Mouse (Mus musculus): ENCODE results near the gene Sf3a1. TPM values are rescaled to one million over a fixed set of nuclear protein-coding genes. Genes with fewer than 3 reads are reported as not detected.
"Not testable (repeated sequence)": the region's sequence is repeated elsewhere in the genome, so short reads cannot be mapped to it uniquely, and the experiment has no call there.

The Sf3a1 gene
- polyA plus RNA-seq, 1 experiment from 2014 or later: 101 TPM

GRCm38 (mm10) chr11:4182061-4182460, 21.9 kb downstream of the Sf3a1 start:
- Histone ChIP-seq H3K4me3 (no peak overlapping the region), H3K27ac (no peak overlapping the region), H3K36me3 (peaks cover 67% of the 10 kb centered on the region), H3K27me3 (ENCODE audit: low read depth, poor library complexity, severe bottlenecking) (no peaks in the 10 kb centered on the region), H3K4me1 (peaks cover under 1% of the 10 kb centered on the region; the same call in 1 of the 2 replicates), H3K9me3 (replicated peaks) (no peaks in the 10 kb centered on the region)
- no peak for DNase-seq (ENCODE audit: low spot score)
- WGBS: 26% methylated on average over 1 of the region's 1 CpGs

- no peak for DNase-seq (ENCODE audit: low spot score)
- Histone ChIP-seq H3K36me3 (peaks cover 53% of the 10 kb centered on the region), H3K27ac (no peak overlapping the region), H3K4me3 (no peak overlapping the region), H3K27me3 (ENCODE audit: low read depth, poor library complexity, severe bottlenecking) (0 out of 2 replicates have a peak, but pooled peaks cover 6% of the 10 kb centered on the region), H3K4me1 (peaks cover 10% of the 10 kb centered on the region), H3K9me3 (replicated peaks) (no peaks in the 10 kb centered on the region)
Measured at GRCm38 (mm10) chr11:4183511-4183910, 23.4 kb downstream of the Sf3a1 start.

- Histone ChIP-seq H3K4me3 (no peak overlapping the region), H3K27ac (no peak overlapping the region), H3K4me1 (peaks cover 10% of the 10 kb centered on the region), H3K9me3 (replicated peaks) (no peaks in the 10 kb centered on the region), H3K36me3 (peaks cover 44% of the 10 kb centered on the region), H3K27me3 (ENCODE audit: low read depth, poor library complexity, severe bottlenecking) (0 out of 2 replicates have a peak, but pooled peaks cover 6% of the 10 kb centered on the region)
- no peak for DNase-seq (ENCODE audit: low spot score)
- WGBS: 71% methylated on average over 4 of the region's 4 CpGs
Measured at GRCm38 (mm10) chr11:4184251-4184952, 24.3 kb downstream of the Sf3a1 start.

GRCm38 (mm10) chr11:4185480-4185879, 25.3 kb downstream of the Sf3a1 start:
- not testable (repeated sequence) for H3K4me3 ChIP-seq; H3K27ac ChIP-seq; H3K9me3 ChIP-seq (replicated peaks); H3K27me3 ChIP-seq (ENCODE audit: low read depth, poor library complexity, severe bottlenecking); DNase-seq (ENCODE audit: low spot score)
- Histone ChIP-seq H3K4me1 (peaks cover 14% of the 10 kb centered on the region), H3K36me3 (peaks cover 33% of the 10 kb centered on the region)
- 88% methylated on average over 6 of the region's 6 CpGs for WGBS

- Histone ChIP-seq H3K4me3 (peak within 1 kb of the TSS; percentile 91), H3K27ac (peak within 1 kb of the TSS; percentile 91), H3K36me3 (peaks cover 21% of the 10 kb centered on the region), H3K9me3 (replicated peaks) (no peaks in the 10 kb centered on the region), H3K27me3 (ENCODE audit: low read depth, poor library complexity, severe bottlenecking) (0 out of 2 replicates have a peak, but pooled peaks cover 6% of the 10 kb centered on the region), H3K4me1 (peaks cover 26% of the 10 kb centered on the region)
- under 1% methylated on average over 71 of the region's 71 CpGs for WGBS
- DNase-seq (ENCODE audit: low spot score): peak; percentile 97
Measured at GRCm38 (mm10) chr11:4186486-4187317, 26.6 kb downstream of the Sf3a1 start, which contains the start of gene Tbc1d10a. Gene Tbc1d10a, plus strand, starts transcription at chr11:4186789.

GRCm38 (mm10) chr11:4187318-4187700, 27.2 kb downstream of the Sf3a1 start:
- no peak for DNase-seq (ENCODE audit: low spot score)
- H3K4me3 ChIP-seq: peak overlapping the region; percentile 91
- peaks cover 32% of the 10 kb centered on the region for H3K4me1 ChIP-seq
- H3K27me3 ChIP-seq (ENCODE audit: low read depth, poor library complexity, severe bottlenecking): 0 out of 2 replicates have a peak, but pooled peaks cover 6% of the 10 kb centered on the region
- H3K9me3 ChIP-seq (replicated peaks): no peaks in the 10 kb centered on the region
- peak overlapping the region; percentile 91 for H3K27ac ChIP-seq
- H3K36me3 ChIP-seq: peaks cover 15% of the 10 kb centered on the region
- WGBS: 16% methylated on average over 9 of the region's 9 CpGs

- no peak for DNase-seq (ENCODE audit: low spot score)
- no peaks in the 10 kb centered on the region for H3K9me3 ChIP-seq (replicated peaks)
- H3K4me3 ChIP-seq: no peak overlapping the region
- H3K27ac ChIP-seq: no peak overlapping the region
- H3K36me3 ChIP-seq: no peaks in the 10 kb centered on the region
- 0 out of 2 replicates have a peak, but pooled peaks cover 6% of the 10 kb centered on the region for H3K27me3 ChIP-seq (ENCODE audit: low read depth, poor library complexity, severe bottlenecking)
- H3K4me1 ChIP-seq: peaks cover 34% of the 10 kb centered on the region
- WGBS: 89% methylated on average over 6 of the region's 6 CpGs
Measured at GRCm38 (mm10) chr11:4189182-4189581, 29.0 kb downstream of the Sf3a1 start.

- 67% methylated on average over 3 of the region's 3 CpGs for WGBS
- no peaks in the 10 kb centered on the region for H3K9me3 ChIP-seq (replicated peaks)
- H3K36me3 ChIP-seq: no peaks in the 10 kb centered on the region
- 0 out of 2 replicates have a peak, but pooled peaks cover 6% of the 10 kb centered on the region for H3K27me3 ChIP-seq (ENCODE audit: low read depth, poor library complexity, severe bottlenecking)
- H3K4me1 ChIP-seq: peaks cover 34% of the 10 kb centered on the region
- no peak overlapping the region for H3K4me3 ChIP-seq
- DNase-seq (ENCODE audit: low spot score): no peak
- H3K27ac ChIP-seq: no peak overlapping the region
Measured at GRCm38 (mm10) chr11:4190677-4191076, 30.5 kb downstream of the Sf3a1 start.

GRCm38 (mm10) chr11:4192757-4193156, 32.6 kb downstream of the Sf3a1 start:
- H3K4me1 ChIP-seq: peaks cover 27% of the 10 kb centered on the region
- H3K27me3 ChIP-seq (ENCODE audit: low read depth, poor library complexity, severe bottlenecking): 0 out of 2 replicates have a peak, but pooled peaks cover 1% of the 10 kb centered on the region
- peak overlapping the region; percentile 42; the same call in 1 of the 2 replicates for H3K27ac ChIP-seq
- H3K4me3 ChIP-seq: no peak overlapping the region
- no peaks in the 10 kb centered on the region for H3K9me3 ChIP-seq (replicated peaks)
- H3K36me3 ChIP-seq: no peaks in the 10 kb centered on the region
- WGBS: 85% methylated on average over 3 of the region's 3 CpGs
- DNase-seq (ENCODE audit: low spot score): no peak

- Histone ChIP-seq H3K4me3 (no peak overlapping the region), H3K27ac (no peak overlapping the region), H3K36me3 (no peaks in the 10 kb centered on the region), H3K4me1 (peaks cover 24% of the 10 kb centered on the region), H3K27me3 (ENCODE audit: low read depth, poor library complexity, severe bottlenecking) (no peaks in the 10 kb centered on the region), H3K9me3 (replicated peaks) (no peaks in the 10 kb centered on the region)
- no peak for DNase-seq (ENCODE audit: low spot score)
Measured at GRCm38 (mm10) chr11:4193420-4193819, 33.3 kb downstream of the Sf3a1 start.

GRCm38 (mm10) chr11:4195597-4196031, 35.5 kb downstream of the Sf3a1 start:
- WGBS: 88% methylated on average over 3 of the region's 3 CpGs
- Histone ChIP-seq H3K9me3 (replicated peaks) (no peaks in the 10 kb centered on the region), H3K4me3 (no peak overlapping the region), H3K27me3 (ENCODE audit: low read depth, poor library complexity, severe bottlenecking) (no peaks in the 10 kb centered on the region), H3K36me3 (no peaks in the 10 kb centered on the region), H3K4me1 (peaks cover 18% of the 10 kb centered on the region), H3K27ac (no peak overlapping the region)
- DNase-seq (ENCODE audit: low spot score): no peak

GRCm38 (mm10) chr11:4196636-4197035, 36.5 kb downstream of the Sf3a1 start:
- WGBS: 69% methylated on average over 8 of the region's 8 CpGs
- DNase-seq (ENCODE audit: low spot score): no peak
- Histone ChIP-seq H3K27ac (no peak overlapping the region), H3K36me3 (no peaks in the 10 kb centered on the region), H3K4me3 (no peak overlapping the region), H3K27me3 (ENCODE audit: low read depth, poor library complexity, severe bottlenecking) (no peaks in the 10 kb centered on the region), H3K4me1 (peaks cover 8% of the 10 kb centered on the region; the same call in 1 of the 2 replicates), H3K9me3 (replicated peaks) (no peaks in the 10 kb centered on the region)

GRCm38 (mm10) chr11:4197691-4198090, 37.5 kb downstream of the Sf3a1 start:
- Histone ChIP-seq H3K36me3 (no peaks in the 10 kb centered on the region), H3K4me1 (no peaks in the 10 kb centered on the region), H3K4me3 (no peak overlapping the region), H3K9me3 (replicated peaks) (no peaks in the 10 kb centered on the region), H3K27me3 (ENCODE audit: low read depth, poor library complexity, severe bottlenecking) (no peaks in the 10 kb centered on the region), H3K27ac (no peak overlapping the region)
- WGBS: 86% methylated on average over 1 of the region's 1 CpGs
- no peak for DNase-seq (ENCODE audit: low spot score)

Data from limb, embryonic 10.5 days (tissue).